Mouse (Mus musculus): ENCODE measurements around the gene Cpsf4.
"Not testable (repeated sequence)": the region's sequence is repeated elsewhere in the genome, so short reads cannot be mapped to it uniquely, and the experiment has no call there.

Gene Cpsf4

GRCm38 (mm10) chr5:145166536-145167305, at the start of gene Cpsf4, which contains the start of gene Ptcd1:
TSS of gene Cpsf4 (plus strand) at chr5:145167213.
TSS of gene Ptcd1 (minus strand) at chr5:145167108.
- peak; percentile 99 for DNase-seq (ENCODE audit: low read depth)

GRCm38 (mm10) chr5:145118005-145118404, 49.0 kb upstream of the Cpsf4 start:
- DNase-seq (ENCODE audit: low read depth): no peak

GRCm38 (mm10) chr5:145118461-145118860, 48.6 kb upstream of the Cpsf4 start:
- no peak for DNase-seq (ENCODE audit: low read depth)

- no peak for DNase-seq (ENCODE audit: low read depth)
Observed at GRCm38 (mm10) chr5:145119385-145119784, 47.6 kb upstream of the Cpsf4 start.

GRCm38 (mm10) chr5:145120921-145121320, 46.1 kb upstream of the Cpsf4 start:
- DNase-seq (ENCODE audit: low read depth): no peak

GRCm38 (mm10) chr5:145123396-145123795, 43.6 kb upstream of the Cpsf4 start:
- no peak for DNase-seq (ENCODE audit: low read depth)

- DNase-seq (ENCODE audit: low read depth): no peak
Observed at GRCm38 (mm10) chr5:145126580-145126979, 40.4 kb upstream of the Cpsf4 start.

- no peak for DNase-seq (ENCODE audit: low read depth)
Observed at GRCm38 (mm10) chr5:145129124-145129523, 37.9 kb upstream of the Cpsf4 start.

- not testable (repeated sequence) for DNase-seq (ENCODE audit: low read depth)
Observed at GRCm38 (mm10) chr5:145129773-145130172, 37.2 kb upstream of the Cpsf4 start.

- no peak for DNase-seq (ENCODE audit: low read depth)
Observed at GRCm38 (mm10) chr5:145130191-145130590, 36.8 kb upstream of the Cpsf4 start.

GRCm38 (mm10) chr5:145130995-145131394, 36.0 kb upstream of the Cpsf4 start:
- no peak for DNase-seq (ENCODE audit: low read depth)

- DNase-seq (ENCODE audit: low read depth): not testable (repeated sequence)
Observed at GRCm38 (mm10) chr5:145133275-145133674, 33.7 kb upstream of the Cpsf4 start.

GRCm38 (mm10) chr5:145138836-145139235, 28.2 kb upstream of the Cpsf4 start:
- DNase-seq (ENCODE audit: low read depth): no peak

- DNase-seq (ENCODE audit: low read depth): peak; percentile 85
Observed at GRCm38 (mm10) chr5:145139571-145140519, 27.2 kb upstream of the Cpsf4 start, which contains the start of the genes Pdap1 and Bud31. TSS of gene Pdap1 (minus strand) at chr5:145140238. TSS of gene Bud31 (plus strand) at chr5:145140362.

GRCm38 (mm10) chr5:145140611-145141010, 26.4 kb upstream of the Cpsf4 start:
- no peak for DNase-seq (ENCODE audit: low read depth)

- DNase-seq (ENCODE audit: low read depth): no peak
Observed at GRCm38 (mm10) chr5:145147748-145148147, 19.3 kb upstream of the Cpsf4 start.

GRCm38 (mm10) chr5:145149294-145149693, 17.7 kb upstream of the Cpsf4 start:
- DNase-seq (ENCODE audit: low read depth): no peak

GRCm38 (mm10) chr5:145152690-145153089, 14.3 kb upstream of the Cpsf4 start:
- DNase-seq (ENCODE audit: low read depth): no peak

- DNase-seq (ENCODE audit: low read depth): no peak
Observed at GRCm38 (mm10) chr5:145161361-145161760, 5.7 kb upstream of the Cpsf4 start.

- no peak for DNase-seq (ENCODE audit: low read depth)
Observed at GRCm38 (mm10) chr5:145164710-145165109, 2.3 kb upstream of the Cpsf4 start.

GRCm38 (mm10) chr5:145165184-145165583, 1.8 kb upstream of the Cpsf4 start:
- no peak for DNase-seq (ENCODE audit: low read depth)

GRCm38 (mm10) chr5:145167306-145167661, 271 bp downstream of the Cpsf4 start:
- DNase-seq (ENCODE audit: low read depth): no peak
